Mouse (Mus musculus): ENCODE measurements at regions not wholly inside any gene's neighbourhood (a gene's known extent, or its start where the extent isn't known, plus 50 kb on each side); places are given as distances from the start of the nearest gene placed in this dataset.

- DNase-seq (ENCODE audit: low spot score in 2 of 2), result no peak
Observed at GRCm38 (mm10) chr1:154995778-154996390, 103.6 kb downstream of the Ier5 start.

GRCm38 (mm10) chr1:154993927-154994856, 105.2 kb downstream of the Ier5 start:
- no peak for DNase-seq (ENCODE audit: low spot score in 2 of 2)

GRCm38 (mm10) chr1:154983325-154983724, 99.0 kb upstream of the Cacna1e start:
- peak; percentile 30 to 60 for DNase-seq (ENCODE audit: low spot score in 2 of 2)

GRCm38 (mm10) chr1:154982836-154983235, 98.5 kb upstream of the Cacna1e start:
- DNase-seq (ENCODE audit: low spot score in 2 of 2), result no peak

GRCm38 (mm10) chr1:154981687-154982086, 97.4 kb upstream of the Cacna1e start:
- no peak for DNase-seq (ENCODE audit: low spot score in 2 of 2)

GRCm38 (mm10) chr1:154975732-154976131, 91.4 kb upstream of the Cacna1e start:
- DNase-seq (ENCODE audit: low spot score in 2 of 2), result no peak

- DNase-seq (ENCODE audit: low spot score in 2 of 2), result no peak
Observed at GRCm38 (mm10) chr1:154961271-154961670, 77.0 kb upstream of the Cacna1e start.

GRCm38 (mm10) chr1:154956625-154957031, 72.3 kb upstream of the Cacna1e start:
- DNase-seq (ENCODE audit: low spot score in 2 of 2), result no peak

- no peak for DNase-seq (ENCODE audit: low spot score in 2 of 2)
Observed at GRCm38 (mm10) chr1:154952679-154953078, 68.4 kb upstream of the Cacna1e start.

Data from heart, adult 9 months (tissue).